In genomic region chr4:22367368-22367767, GRCm38 (mm10) we compare ENCODE assay signal across 13 mouse cellular contexts. TPM values are rescaled to one million over a fixed set of nuclear protein-coding genes. Genes with fewer than 3 reads are reported as not detected.
DNase-seq lines count a peak whose midpoint lies in the region; ATAC-seq and TF ChIP-seq lines count a peak whose summit lies in the region.
"Had no signal": no experiment of that assay in that cellular context is flagged by ENCODE, and none has a peak within 500 bp of the region (broad histone marks: within the 10 kb centered on the region; RNA-seq: fewer than 3 reads in every experiment).

No protein-coding gene starts in this region.

- no peaks in the 10 kb centered on the region for H3K9me3 ChIP-seq in forebrain, embryonic 13.5 days (replicated peaks)
- no peaks in the 10 kb centered on the region for H3K9me3 ChIP-seq in forebrain, embryonic 10.5 days
- no peaks in the 10 kb centered on the region for H3K9me3 ChIP-seq in lung, postnatal 0 days (ENCODE audit: low read length)
- H3K9me3 ChIP-seq in embryonic facial prominence, embryonic 13.5 days, result no peaks in the 10 kb centered on the region
- H3K9me3 ChIP-seq in stomach, embryonic 14.5 days (ENCODE audit: control insufficient read depth, low read depth, low read length), result no peaks in the 10 kb centered on the region
- H3K9me3 ChIP-seq: G1E had no signal

- TF ChIP-seq EP300 in lung, postnatal 0 days (IDR thresholded peaks at IDR 0.05), result no peak

- H3K4me2 ChIP-seq in forebrain, embryonic 13.5 days, result no peak overlapping the region
- H3K4me2 ChIP-seq in lung, postnatal 0 days (replicated peaks; ENCODE audit: low read depth, low read length), result no peak overlapping the region
- no peak overlapping the region for H3K4me2 ChIP-seq in embryonic facial prominence, embryonic 13.5 days
- no peak overlapping the region for H3K4me2 ChIP-seq in stomach, embryonic 14.5 days (replicated peaks; ENCODE audit: low read depth, low read length)

- H3K4me1 ChIP-seq in forebrain, embryonic 13.5 days, result no peaks in the 10 kb centered on the region
- H3K4me1 ChIP-seq in forebrain, embryonic 10.5 days, result no peaks in the 10 kb centered on the region
- H3K4me1 ChIP-seq in lung, postnatal 0 days (ENCODE audit: insufficient read depth, low read depth, low read length), result no peaks in the 10 kb centered on the region
- no peaks in the 10 kb centered on the region for H3K4me1 ChIP-seq in embryonic facial prominence, embryonic 13.5 days
- H3K4me1 ChIP-seq in stomach, embryonic 14.5 days (ENCODE audit: control insufficient read depth, insufficient read depth, low read length), result no peaks in the 10 kb centered on the region

- no peaks in the 10 kb centered on the region for H3K36me3 ChIP-seq in forebrain, embryonic 13.5 days (ENCODE audit: poor library complexity, severe bottlenecking)
- no peaks in the 10 kb centered on the region for H3K36me3 ChIP-seq in forebrain, embryonic 10.5 days (replicated peaks)
- no peaks in the 10 kb centered on the region for H3K36me3 ChIP-seq in lung, postnatal 0 days (ENCODE audit: insufficient read depth, low read length)
- H3K36me3 ChIP-seq in embryonic facial prominence, embryonic 13.5 days, result no peaks in the 10 kb centered on the region
- no peaks in the 10 kb centered on the region for H3K36me3 ChIP-seq in stomach, embryonic 14.5 days (ENCODE audit: control insufficient read depth, insufficient read depth, low read length)

- H3K27ac ChIP-seq in forebrain, embryonic 13.5 days, result no peak overlapping the region
- no peak overlapping the region for H3K27ac ChIP-seq in forebrain, embryonic 10.5 days
- no peak overlapping the region for H3K27ac ChIP-seq in lung, postnatal 0 days (ENCODE audit: low read length)
- no peak overlapping the region for H3K27ac ChIP-seq in embryonic facial prominence, embryonic 13.5 days
- no peak overlapping the region for H3K27ac ChIP-seq in stomach, embryonic 14.5 days (ENCODE audit: low read length)

- H3K9ac ChIP-seq in forebrain, embryonic 13.5 days, result no peak overlapping the region
- H3K9ac ChIP-seq in lung, postnatal 0 days (replicated peaks; ENCODE audit: low read depth), result no peak overlapping the region
- no peak overlapping the region for H3K9ac ChIP-seq in embryonic facial prominence, embryonic 13.5 days
- no peak overlapping the region for H3K9ac ChIP-seq in stomach, embryonic 14.5 days (replicated peaks; ENCODE audit: low read depth, low read length)

- 59% methylated on average over 5 of the region's 5 CpGs for WGBS in forebrain, embryonic 13.5 days
- WGBS in forebrain, embryonic 10.5 days, result 57% methylated on average over 5 of the region's 5 CpGs
- 48% methylated on average over 5 of the region's 5 CpGs for WGBS in lung, postnatal 0 days
- WGBS in embryonic facial prominence, embryonic 13.5 days, result 46% methylated on average over 5 of the region's 5 CpGs
- 50% methylated on average over 5 of the region's 5 CpGs for WGBS in stomach, embryonic 14.5 days

- DNase-seq in forebrain, embryonic 10.5 days (ENCODE audit: extremely low spot score, low spot score), result no peak
- peak; percentile 16 for DNase-seq in lung, postnatal 0 days (ENCODE audit: low spot score)
- DNase-seq in lung, postnatal 36 days, result no peak
- no peak for DNase-seq in adipocyte (ENCODE audit: low spot score)
- no peak for DNase-seq in urinary bladder, postnatal 36 days (ENCODE audit: low spot score in 2 of 2)
- DNase-seq: cerebellum, adult 11-12 months; gastrocnemius, postnatal 36 days; kidney, adult 2 months had no signal

- H3K4me3 ChIP-seq in forebrain, embryonic 13.5 days, result no peak overlapping the region
- H3K4me3 ChIP-seq in forebrain, embryonic 10.5 days, result no peak overlapping the region
- no peak overlapping the region for H3K4me3 ChIP-seq in lung, postnatal 0 days (ENCODE audit: low read depth, low read length)
- H3K4me3 ChIP-seq in embryonic facial prominence, embryonic 13.5 days, result no peak overlapping the region
- H3K4me3 ChIP-seq in stomach, embryonic 14.5 days (ENCODE audit: low read depth, low read length), result no peak overlapping the region
- H3K4me3 ChIP-seq: myocyte had no signal

- TF ChIP-seq CTCF in lung, postnatal 0 days (IDR thresholded peaks at IDR 0.05), result peak; percentile 50

- 0 out of 2 replicates have a peak, but pooled peaks have one; percentile 41 for ATAC-seq in forebrain, embryonic 13.5 days
- ATAC-seq in lung, postnatal 0 days, result peak; percentile 25; the same call in 1 of the 2 replicates
- ATAC-seq in embryonic facial prominence, embryonic 13.5 days (ENCODE audit: insufficient number of reproducible peaks, insufficient read depth, low FRiP score, low TSS enrichment, low read depth), result 0 out of 2 replicates have a peak, but pooled peaks have one; percentile 15
- ATAC-seq in stomach, embryonic 14.5 days (ENCODE audit: insufficient number of reproducible peaks, insufficient read depth, low FRiP score, low read depth), result 0 out of 2 replicates have a peak, but pooled peaks have one; percentile 37

- H3K27me3 ChIP-seq in forebrain, embryonic 13.5 days, result no peaks in the 10 kb centered on the region
- no peaks in the 10 kb centered on the region for H3K27me3 ChIP-seq in forebrain, embryonic 10.5 days (ENCODE audit: poor library complexity, severe bottlenecking)
- H3K27me3 ChIP-seq in lung, postnatal 0 days (replicated peaks; ENCODE audit: insufficient read depth, low read length), result no peaks in the 10 kb centered on the region
- H3K27me3 ChIP-seq in embryonic facial prominence, embryonic 13.5 days, result no peaks in the 10 kb centered on the region
- no peaks in the 10 kb centered on the region for H3K27me3 ChIP-seq in stomach, embryonic 14.5 days (ENCODE audit: control insufficient read depth, insufficient read depth, low read length)

RNA-seq across cellular contexts. Expression of gene Fbxl4, which starts 10.0 kb away (rescaled TPM):
- 8.9 and 10.2 TPM in 2 replicates for polyA plus RNA-seq in forebrain, embryonic 13.5 days (2015; fragmentation: Nextera tagmentation; extraction: Ambion mirVana)
- polyA plus RNA-seq in forebrain, embryonic 10.5 days (2016; fragmentation: Nextera tagmentation; extraction: Ambion mirVana), result 5.9 and 6.8 TPM in 2 replicates
- 14.8 and 15.5 TPM in 2 replicates for polyA plus RNA-seq in lung, postnatal 0 days (2015; fragmentation: Nextera tagmentation; extraction: Ambion mirVana)
- 13.1 and 13.2 TPM in 2 replicates for polyA plus RNA-seq in embryonic facial prominence, embryonic 13.5 days (2015; fragmentation: Nextera tagmentation; extraction: Ambion mirVana)
- polyA plus RNA-seq in stomach, embryonic 14.5 days (2014; fragmentation: Nextera tagmentation; extraction: Ambion mirVana), result 14.7 and 15.3 TPM in 2 replicates
